Mouse (Mus musculus): ENCODE results near the gene March6. TPM values are rescaled to one million over a fixed set of nuclear protein-coding genes. Genes with fewer than 3 reads are reported as not detected.
A peak's percentile ranks its signal among the peaks of the same experiment; 100 is the strongest.

March6 gene
- total RNA-seq, 2 experiments from 2014 or later = 196 to 206 TPM

DNA sequence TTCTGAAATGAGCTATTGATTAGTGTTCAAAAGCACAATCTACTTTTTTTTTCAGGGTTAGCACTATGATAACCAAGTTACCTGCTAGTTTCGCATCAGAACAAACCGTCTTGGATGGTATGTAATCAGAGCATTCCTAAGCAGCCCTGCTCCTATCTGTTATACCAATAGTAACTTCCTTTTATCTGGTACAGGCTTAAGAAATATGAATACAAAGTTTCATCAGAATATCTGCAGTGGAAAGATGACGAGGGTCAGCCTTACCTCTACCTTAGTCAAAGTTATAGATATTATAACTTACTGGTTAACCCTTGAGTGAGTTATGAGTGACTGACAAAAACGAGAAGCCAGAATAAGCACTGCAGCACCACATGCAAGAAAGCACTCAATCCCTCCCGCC, 64.6 kb downstream of the March6 start:
- intact Hi-C loops (cut with DNase I) = no loop called here
- DNase-seq (ENCODE audit: low spot score in 2 of 2) = no peak

DNA sequence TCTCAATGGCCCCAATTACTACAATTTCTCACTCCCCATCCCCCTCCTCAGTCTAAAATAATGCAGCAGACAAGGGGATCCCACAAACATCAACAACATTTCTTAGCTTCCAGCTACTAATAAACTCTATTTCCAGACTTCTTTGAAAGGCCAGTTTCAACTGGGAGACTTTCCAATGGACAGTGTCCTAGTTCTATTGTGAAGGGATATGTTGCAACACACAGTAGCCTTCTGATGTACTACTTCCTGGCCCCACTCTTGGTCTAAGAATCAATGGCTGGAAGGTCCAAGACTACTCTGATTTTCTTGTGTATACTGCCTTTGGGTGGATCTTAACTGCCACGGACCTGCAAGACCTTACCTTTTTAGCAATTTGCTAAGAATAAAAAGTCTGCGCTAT, 65.0 kb downstream of the March6 start:
- intact Hi-C loops (cut with DNase I) = no loop called here

DNA sequence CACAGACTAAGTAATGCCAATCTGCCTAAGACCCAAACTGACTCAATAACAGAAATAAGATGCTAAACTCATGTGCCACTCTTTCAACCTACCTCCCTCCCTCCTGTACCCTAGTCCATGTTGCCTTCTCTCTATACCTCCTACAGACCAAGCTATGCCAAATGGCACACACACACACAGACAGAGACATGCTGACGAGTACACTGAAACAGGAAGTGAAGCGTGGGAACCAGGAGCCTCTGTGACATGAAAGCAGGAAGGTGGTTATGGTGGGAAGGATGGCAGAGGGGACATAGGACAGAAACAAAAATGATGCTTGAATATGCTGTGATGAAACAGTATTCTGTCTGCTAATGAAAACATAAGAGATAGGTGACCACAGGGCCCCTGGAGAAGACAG, 70.3 kb downstream of the March6 start:
- DNase-seq (ENCODE audit: low spot score in 2 of 2) = peak in 1 of 2 experiments; percentile 31
- intact Hi-C loops (cut with DNase I) = no loop called here

More for the DNA sequence above, 65.0 kb downstream of the March6 start:
- no peak for DNase-seq (ENCODE audit: low spot score in 2 of 2)

DNA sequence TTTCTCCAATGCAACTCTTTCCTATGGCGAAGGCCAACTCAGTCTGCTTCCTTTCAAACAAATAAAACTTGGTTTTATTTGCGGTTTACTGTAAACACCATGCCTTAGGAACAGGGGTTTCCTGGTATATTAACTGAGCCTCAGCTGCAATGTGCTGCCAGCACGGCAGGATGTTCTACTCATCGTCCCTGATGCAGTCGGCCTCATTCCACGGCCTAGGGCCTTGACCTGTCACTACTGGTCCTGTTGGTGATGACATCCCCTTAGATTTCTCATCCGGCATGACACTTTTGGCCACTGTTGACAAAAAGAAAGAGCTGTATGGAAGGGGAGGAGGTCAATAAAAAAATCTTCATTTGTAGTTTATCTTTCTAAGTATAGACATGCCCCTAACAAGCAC, 72.8 kb downstream of the March6 start:
- intact Hi-C loops (cut with DNase I) = loop anchor here (10.0 kb wide), 1 partner anchor 127 kb away; no protein-coding TSS in a partner anchor
- DNase-seq (ENCODE audit: low spot score in 2 of 2) = no peak

DNA sequence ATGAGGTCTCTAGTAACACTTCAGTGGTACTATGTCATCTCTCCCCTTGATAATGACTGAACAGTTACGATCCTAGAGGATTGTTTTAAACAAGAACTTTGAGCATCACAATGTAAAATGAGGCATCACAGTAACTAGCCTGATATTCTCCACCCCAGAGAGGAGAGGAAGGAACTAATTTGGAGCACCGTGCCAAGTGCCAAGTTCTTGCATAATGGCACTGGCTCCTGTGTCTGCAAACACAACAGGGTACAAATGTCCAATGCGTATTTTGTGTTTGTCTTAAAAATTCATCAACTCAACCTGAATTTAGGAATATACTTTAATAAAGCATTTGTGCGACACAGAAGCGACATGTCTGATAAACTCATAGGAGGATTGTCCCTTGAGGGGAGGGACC, 74.5 kb downstream of the March6 start:
- intact Hi-C loops (cut with DNase I) = loop anchor here (10.0 kb wide), 1 partner anchor 128 kb away; no protein-coding TSS in a partner anchor
- no peak for DNase-seq (ENCODE audit: low spot score in 2 of 2)

DNA sequence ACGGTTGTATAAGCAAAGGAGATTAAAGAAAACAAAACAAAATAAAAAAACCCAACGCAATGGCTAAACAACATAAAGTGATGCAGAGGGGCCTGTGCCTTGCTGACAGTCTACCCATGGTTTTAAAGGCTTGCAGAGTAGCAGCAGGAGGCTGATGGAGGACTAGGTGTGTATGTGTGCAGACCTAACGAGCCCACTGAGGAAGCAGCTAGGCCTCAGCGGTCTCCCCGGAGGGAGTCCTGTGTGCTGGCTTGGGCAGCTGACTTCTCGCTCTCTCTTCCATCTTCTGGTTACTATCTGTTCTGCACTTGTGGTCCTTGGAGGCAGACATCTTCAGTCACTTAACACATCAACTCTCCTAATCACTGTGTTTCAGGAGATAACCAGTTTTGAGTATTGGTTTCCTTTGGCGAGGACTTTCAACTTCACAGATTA, 76.0 kb downstream of the March6 start:
- no peak for DNase-seq (ENCODE audit: low spot score in 2 of 2)
- intact Hi-C loops (cut with DNase I) = loop anchor here (10.0 kb wide), 1 partner anchor 130 kb away; no protein-coding TSS in a partner anchor

DNA sequence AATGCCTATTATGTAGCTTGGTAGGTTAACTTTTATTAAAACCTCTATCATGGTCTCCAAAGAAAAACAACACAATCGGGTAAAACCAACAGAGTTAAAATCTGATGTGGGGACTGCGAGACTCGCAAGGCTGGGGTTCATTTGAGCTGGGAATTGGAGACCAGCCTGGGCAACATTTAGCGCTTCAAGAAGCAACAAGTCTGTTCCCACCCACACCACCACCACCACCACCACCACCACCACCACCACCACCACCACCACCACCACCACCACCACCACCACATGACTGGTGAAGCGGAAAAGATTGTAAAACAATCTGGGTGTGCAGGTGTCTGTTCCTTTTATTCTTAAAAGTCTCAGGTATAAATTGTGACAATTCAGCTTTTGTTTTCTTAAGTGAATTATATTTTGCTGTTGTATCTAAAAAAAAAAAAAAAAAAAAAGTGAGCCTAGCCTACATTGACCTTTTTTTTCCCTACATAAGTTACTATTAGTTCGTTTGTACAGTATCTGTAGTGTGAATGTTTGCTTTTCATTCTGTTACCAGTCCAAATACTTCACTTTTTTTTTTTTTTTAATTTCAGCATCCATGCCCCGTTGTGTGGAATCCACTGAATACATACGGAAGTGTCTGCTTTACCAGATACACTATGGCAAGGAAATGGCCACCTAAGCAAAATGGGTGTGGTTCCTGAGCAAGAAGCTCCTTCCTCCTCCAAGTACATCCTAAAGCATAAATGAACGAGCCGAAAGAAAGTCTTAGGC, 76.6 kb downstream of the March6 start:
- intact Hi-C loops (cut with DNase I) = loop anchor here (10.0 kb wide), 1 partner anchor 131 kb away; no protein-coding TSS in a partner anchor
- no peak for DNase-seq (ENCODE audit: low spot score in 2 of 2)

DNA sequence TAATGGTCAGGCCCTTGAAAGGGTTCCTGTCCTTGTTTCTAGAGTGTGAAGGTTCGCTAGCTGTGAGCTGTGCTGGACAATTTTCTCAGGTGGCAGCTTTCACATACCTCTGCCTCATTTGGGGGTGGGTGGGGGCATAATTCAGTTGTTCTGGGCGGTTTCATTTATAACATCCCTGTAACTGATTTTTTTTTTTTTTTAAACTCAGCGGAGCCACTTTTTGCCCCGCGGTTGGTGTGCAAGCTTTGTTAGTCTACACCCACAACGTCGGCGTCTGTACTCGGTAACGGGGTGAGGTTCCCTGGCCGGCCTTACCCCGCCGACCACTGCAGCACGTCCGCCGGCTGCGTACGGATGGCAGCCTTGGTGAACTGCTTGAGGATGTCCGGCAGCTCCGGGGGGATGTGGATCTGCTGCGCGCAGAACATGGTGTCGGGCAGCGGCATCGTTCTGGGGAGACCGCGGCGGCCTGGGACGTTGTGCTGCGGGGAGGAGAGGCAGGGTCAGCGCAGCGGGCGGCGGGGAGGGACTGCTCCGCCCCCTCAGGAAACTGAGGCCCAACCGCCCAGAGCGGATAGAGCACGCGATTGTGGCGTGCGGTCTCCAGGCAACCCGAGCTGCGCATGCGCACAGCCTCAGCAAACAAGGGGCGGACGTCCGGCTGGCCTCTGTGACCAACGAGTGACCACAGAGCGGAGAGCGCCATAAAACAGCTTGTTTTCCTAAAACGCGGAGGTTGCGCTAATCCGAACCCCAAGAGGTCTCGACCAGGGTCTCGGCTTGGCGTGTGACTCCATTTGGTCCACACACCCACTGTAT, 77.5 kb downstream of the March6 start, which contains the start of gene Ropn1l:
Gene Ropn1l, minus strand, starts transcription at position 640 of the 819 bp plus-strand sequence.
- peak; percentile 91 to 92 for DNase-seq (ENCODE audit: low spot score in 2 of 2)
- intact Hi-C loops (cut with DNase I) = loop anchor here (10.0 kb wide), 1 partner anchor 131 kb away; no protein-coding TSS in a partner anchor

DNA sequence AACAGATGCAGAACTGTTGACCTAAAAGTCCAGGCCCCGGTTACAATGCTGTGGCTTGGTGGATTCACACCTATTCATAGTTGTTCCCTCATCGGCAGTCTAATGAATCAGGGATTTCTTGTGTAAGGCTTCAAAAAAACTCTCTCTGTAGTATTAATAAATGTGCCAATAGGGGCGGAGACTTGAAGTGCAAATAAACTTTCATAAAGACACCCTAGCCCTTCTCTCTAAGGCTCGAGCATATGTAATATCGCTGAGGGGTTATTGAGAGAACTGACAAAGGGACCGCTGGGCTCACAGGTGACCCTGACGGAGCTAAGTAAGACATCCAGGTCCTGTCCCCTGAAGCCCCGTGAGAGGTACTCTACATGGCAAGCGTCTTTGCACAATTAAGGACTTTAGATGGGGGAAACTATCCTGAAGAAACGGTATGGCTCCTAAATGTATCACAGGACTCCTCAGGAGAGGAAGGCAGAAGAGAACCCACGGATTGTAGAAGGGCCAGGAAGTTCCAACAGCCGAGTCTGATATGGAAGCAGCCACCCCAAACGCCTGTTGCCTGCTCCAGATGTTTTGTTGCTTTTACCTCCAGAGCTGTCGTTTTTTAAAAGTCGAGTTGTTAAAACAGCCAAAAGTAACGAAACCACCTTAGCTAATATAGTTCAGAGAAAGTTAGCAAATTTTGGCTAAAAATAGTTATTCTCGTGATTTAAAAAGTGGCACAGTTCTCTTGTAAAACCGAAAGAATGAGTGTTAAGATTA, 78.3 kb downstream of the March6 start:
- DNase-seq (ENCODE audit: low spot score in 2 of 2) = no peak
- intact Hi-C loops (cut with DNase I) = loop anchor here (10.0 kb wide), 1 partner anchor 132 kb away; no protein-coding TSS in a partner anchor

DNA sequence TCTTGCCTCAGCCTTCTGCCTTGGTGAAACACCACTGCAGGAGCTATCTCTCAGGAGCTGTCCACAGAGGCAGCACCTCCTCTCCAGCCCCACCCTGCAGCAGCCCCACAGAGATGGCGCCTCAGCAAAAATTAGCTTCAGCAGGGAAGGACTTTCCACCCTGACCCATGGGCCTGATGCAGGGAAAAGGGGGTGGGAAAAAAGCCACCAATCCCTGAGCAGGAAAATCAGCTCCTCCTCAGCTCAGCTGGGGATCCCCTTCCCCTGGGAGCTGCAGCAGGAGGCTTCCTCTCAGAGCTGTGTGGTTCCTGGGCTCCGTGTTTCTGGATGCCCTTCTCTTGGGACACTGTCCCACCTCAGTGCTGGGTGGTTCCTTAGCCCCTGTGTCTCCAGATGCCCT, 81.1 kb downstream of the March6 start:
- intact Hi-C loops (cut with DNase I) = loop anchor here (10.0 kb wide), 1 partner anchor 135 kb away; no protein-coding TSS in a partner anchor

DNA sequence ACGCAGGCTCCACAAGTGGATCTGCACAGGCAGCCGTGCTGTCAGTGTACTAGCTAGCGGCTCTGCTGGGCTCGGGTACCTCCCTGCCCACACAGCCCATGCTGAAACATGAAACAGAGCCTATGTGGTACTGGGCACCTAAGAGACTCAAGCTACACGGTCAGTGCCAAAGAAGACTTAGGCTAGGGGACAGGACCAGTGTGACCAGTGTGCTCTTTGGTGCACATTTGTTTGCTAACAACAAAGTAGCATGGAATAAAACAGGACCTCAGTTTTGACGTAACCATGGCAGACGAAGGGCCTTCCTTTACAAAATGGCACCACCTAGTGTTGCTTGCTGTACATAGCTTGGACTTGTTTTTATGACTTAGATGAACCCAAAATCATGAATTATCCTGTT, 83.7 kb downstream of the March6 start:
- intact Hi-C loops (cut with DNase I) = loop anchor here (1.0 kb wide), 1 partner anchor 132 kb away; no protein-coding TSS in a partner anchor
- DNase-seq (ENCODE audit: low spot score in 2 of 2) = peak; percentile 71 to 85

More for the DNA sequence above, 81.1 kb downstream of the March6 start:
- no peak for DNase-seq (ENCODE audit: low spot score in 2 of 2)

DNA sequence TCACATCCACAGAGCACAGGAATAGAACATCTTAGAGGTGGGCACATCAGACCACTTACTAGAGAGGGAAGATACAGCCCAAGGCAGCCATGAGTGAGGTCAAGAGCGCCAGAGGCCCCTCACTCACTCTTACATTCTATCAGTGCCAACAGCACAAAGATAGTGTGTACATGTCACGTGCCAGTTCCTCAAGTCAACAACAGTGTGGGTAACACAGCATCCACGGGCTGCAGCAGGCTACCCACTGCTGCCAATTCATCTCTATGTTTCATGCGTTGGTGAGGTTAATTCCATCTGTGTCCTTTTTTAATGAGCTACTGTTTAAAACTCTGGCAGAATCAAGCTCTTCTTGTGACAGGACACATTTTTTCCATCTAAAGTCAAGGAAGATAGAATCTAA, 88.2 kb downstream of the March6 start:
- DNase-seq (ENCODE audit: low spot score in 2 of 2) = peak in 1 of 2 experiments; percentile 44
- intact Hi-C loops (cut with DNase I) = no loop called here

DNA sequence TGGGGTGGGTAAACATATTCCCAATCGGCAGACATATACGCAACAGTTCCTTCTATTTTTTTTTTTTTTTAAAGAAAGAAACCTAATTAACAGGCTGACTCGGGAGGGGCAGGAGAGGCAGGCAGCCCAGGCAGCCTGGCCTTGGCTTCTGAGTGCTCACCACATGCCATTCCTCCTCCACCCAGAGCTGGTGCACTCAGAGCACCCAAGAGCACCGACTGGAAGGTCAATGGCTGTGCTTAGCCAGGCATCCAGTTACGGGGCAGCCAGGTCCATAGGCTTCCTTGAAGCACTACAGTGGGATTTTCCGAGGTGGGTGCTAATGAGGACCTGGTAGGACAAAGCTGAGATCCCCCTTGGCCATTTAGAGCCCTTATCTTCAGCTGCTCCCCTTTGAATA, 88.9 kb downstream of the March6 start:
- DNase-seq (ENCODE audit: low spot score in 2 of 2) = no peak
- intact Hi-C loops (cut with DNase I) = no loop called here

DNA sequence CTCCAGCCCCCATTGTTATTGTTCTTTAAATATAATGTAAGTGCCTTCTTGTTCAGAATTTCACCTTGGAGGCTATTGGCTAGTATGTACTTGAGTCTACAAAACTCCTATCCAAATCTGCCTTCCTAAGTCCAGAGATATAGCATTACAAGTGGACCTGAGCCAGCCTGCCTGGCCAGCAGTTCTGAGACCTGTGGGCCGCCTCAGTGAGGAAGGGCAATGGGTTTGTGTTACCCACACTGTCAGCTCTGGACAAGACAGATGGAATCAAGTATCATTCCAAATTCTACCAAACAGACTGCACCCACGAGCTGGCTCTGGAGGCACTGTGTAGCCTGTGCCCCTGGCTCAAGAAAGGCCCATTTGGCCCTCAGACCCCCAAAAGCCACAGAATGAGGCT, 94.0 kb downstream of the March6 start:
- no peak for DNase-seq (ENCODE audit: low spot score in 2 of 2)
- intact Hi-C loops (cut with DNase I) = no loop called here

DNA sequence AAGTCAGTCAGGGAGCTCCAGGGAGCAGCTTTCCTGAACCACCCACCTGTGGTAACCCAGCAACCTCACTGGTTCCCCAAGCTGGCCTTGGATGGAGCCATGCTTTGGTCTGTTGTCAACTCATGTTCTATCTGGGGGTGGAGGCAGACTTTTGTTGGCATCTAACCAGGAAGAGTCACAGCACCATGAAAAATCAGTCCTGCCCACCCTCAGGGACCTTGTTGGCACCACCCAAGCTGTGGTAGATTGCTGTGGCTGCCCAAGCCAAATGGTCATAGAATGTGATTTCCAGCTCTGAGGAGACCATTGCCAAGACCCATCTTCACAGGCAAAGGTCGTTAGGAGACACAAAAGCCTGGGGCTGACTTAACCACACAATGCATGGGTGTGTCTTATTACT, 94.8 kb downstream of the March6 start:
- no peak for DNase-seq (ENCODE audit: low spot score in 2 of 2)
- intact Hi-C loops (cut with DNase I) = no loop called here

DNA sequence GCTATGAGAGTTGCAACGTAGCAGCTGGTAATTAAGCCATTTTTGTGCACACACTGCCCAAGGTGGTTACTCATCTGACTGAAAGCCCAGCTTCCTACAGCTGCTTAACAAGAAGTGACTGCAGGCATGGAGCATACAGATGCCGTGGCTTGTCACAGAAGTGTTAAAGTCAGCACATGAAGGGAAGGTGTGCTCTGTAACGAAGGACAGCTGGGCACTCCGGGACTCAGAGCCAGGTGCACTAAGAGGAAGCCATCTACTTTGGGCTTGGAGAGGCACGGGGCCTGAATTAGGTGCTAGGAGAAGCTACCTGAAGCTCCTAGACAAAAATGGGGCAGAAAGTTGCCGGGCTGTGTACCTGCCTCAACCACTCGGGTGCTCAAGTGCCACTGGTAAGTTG, 97.1 kb downstream of the March6 start:
- intact Hi-C loops (cut with DNase I) = no loop called here
- DNase-seq (ENCODE audit: low spot score in 2 of 2) = no peak

DNA sequence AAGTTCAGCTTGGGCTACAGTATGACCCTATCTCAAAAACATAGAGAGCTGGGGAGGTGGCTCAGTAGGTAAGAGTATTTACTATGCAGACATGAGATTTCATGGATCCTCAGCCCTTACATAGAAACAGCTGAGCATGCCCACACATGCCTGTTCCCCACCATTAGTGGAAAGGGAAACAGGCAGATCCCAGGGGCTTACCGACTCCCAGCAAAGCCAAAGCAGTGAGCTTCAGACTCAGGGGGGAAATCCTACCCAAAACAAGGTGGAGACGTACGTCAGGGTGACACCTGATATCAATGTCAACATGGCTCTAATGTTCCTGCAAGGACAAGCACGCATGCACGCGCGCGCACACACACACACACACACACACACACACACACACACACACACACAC, 99.0 kb downstream of the March6 start:
- intact Hi-C loops (cut with DNase I) = no loop called here
- no peak for DNase-seq (ENCODE audit: low spot score in 2 of 2)

DNA sequence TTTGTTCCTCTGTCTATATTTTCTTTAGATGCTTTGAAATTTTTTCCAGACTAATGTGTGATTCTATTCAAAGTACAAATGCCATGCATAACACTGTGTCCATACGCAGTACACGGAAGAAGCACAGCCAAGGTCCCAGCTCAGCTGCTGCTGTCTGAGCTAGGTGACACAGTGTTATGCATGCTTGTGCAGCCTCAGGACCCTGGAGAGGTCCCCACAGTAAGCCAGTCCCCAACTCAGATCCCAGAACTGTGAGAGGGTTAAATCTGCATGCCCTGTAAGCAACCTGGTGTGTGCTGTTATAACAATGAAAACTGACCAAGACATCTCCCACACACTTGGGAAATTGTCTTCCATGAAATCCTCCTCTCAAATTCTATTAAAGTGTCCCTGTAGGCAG, 100.8 kb downstream of the March6 start:
- no peak for DNase-seq (ENCODE audit: low spot score in 2 of 2)
- intact Hi-C loops (cut with DNase I) = no loop called here

DNA sequence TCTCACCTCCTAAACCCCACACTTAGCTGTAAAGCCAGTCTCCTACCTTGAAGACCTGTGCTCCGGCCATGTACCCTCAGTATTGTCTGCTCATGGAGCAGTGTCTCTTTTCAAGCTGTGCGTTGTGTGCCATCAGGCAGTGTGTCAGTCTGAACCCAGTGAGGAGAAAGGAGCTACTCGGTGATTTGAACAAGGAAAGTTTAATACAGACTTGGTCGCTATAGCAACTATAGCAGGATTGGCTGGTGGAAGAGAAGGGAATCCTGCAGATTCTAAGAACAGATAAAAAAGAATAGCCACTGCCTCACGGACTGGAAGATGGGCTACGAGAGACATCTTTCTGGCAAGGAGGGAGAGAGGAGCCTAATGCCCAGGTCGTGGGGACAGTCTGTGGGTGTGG, 101.4 kb downstream of the March6 start:
- intact Hi-C loops (cut with DNase I) = loop anchor here (2.0 kb wide), 2 partner anchors 85 to 93 kb away; no protein-coding TSS in a partner anchor
- DNase-seq (ENCODE audit: low spot score in 2 of 2) = no peak

Measured in left cerebral cortex, postnatal 25 days (tissue).